Mouse (Mus musculus): ENCODE results near the gene Bcl9. TPM values are rescaled to one million over a fixed set of nuclear protein-coding genes. Genes with fewer than 3 reads are reported as not detected.

Bcl9 gene
- total RNA-seq, 2 experiments from 2014 or later, result 12.3 to 17.2 TPM

DNA sequence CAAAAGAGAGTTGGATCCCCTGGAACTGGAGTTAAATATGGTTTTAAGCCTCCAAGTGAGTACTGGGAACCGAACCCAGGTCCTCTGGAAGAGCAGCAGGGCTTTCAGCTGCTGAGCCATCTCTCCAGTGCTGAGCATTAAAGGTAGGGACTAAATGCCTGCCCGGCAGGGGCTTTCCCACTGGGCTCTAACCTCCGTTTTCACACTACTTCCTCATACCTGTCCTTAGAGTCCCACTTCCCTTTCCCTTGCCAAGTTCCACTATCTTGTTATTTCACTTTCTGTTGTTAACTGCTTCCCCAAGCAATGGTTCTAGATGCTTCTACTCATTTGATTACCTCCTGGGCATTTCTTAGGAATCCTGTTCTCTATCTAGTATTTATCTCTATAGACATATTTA lies 65.4 kb downstream of the Bcl9 start:
- DNase-seq, result no peak

DNA sequence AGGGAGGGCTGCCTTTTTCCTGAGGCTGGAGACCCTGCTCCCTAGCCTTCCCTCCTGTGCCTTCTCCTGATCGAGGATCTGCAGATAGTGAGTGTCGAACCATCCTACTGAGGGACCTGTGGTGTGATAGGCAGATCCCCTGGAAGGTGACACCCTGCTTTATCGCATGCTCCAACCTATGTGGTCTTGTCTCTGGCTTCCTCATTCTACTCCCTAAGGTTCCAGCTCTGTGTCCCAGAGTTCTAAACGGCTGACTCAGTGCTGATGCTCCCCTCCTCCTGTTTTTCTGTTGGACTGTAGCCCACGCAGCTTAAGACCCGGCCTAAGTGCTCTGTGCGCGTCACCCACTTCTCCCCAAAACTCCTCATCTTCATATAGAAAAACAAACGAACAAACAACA lies 65.9 kb downstream of the Bcl9 start:
- DNase-seq, result no peak

DNA sequence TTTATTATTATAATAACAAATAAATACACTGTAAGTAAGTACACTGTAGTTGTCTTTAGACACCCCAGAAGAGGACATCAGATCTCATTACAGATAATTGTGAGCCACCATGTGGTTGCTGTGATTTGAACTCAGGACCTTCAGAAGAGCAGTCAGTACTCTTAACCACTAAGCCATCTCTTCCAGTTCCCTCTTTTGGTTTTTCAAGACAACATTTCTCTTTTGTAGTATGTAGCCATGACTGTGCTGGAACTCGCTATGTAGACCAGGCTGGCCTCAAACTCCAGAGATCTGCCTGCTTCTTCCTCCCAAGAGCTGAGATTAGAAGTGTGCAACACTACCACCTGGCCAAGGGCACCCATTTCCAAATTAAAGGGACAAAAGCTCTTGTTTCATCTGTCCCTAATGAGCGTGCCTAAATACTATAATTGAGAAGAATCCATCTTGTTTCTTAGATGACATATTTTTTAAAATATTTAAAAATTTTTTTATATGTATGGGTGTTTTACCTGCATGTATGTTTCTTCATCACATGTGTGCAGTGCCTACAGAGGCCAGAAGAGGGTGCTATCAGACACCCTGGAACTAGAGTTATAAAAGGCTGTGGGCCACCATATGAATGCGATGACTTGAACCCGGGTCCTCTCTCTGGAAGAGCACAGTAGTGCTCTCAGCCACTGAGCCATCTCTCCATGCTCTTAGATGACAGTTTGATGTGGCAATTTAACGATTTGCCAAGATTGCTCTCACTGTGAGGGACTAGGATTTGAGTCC lies 66.9 kb downstream of the Bcl9 start:
- no peak for DNase-seq

DNA sequence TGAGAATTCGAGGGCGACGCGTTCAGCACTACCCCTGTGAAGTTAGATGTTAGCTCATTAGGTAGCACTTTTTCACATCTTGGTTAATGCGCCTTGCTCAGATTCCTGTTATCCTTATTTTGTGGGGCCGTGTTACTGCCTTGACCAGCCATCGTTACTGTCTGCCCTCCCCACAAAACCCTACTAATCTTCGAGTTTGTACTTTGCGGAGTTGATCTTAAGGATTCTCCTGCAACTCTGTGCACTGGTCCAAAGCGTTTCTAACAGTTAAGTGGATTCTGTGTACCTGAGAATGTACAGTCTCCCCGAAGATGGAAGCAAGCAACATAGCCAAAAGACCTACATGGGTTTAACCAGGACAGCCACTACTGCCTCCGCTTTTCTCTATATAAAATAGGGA lies 69.3 kb downstream of the Bcl9 start:
- DNase-seq, result no peak

DNA sequence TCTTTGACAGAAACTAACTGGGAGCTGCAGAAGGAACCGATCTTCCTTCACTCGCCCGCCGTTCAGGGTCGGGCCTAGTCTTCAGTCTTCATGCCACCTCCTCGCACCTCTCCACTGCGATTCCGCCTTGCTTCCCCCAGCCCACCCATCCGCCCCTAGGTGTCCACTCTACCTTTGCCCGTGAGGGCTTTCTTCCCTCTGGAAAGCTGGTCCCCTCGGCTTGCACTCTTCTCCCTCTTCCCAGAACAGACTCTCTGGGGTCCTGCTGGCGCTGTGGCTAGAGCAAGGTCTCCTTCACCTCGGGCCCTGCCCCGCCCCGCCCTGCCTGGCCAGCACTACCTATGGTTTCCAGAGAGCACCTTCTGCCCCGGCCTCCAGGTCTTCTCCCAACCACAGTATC lies 69.7 kb downstream of the Bcl9 start:
- DNase-seq, result peak; percentile 15 to 43

DNA sequence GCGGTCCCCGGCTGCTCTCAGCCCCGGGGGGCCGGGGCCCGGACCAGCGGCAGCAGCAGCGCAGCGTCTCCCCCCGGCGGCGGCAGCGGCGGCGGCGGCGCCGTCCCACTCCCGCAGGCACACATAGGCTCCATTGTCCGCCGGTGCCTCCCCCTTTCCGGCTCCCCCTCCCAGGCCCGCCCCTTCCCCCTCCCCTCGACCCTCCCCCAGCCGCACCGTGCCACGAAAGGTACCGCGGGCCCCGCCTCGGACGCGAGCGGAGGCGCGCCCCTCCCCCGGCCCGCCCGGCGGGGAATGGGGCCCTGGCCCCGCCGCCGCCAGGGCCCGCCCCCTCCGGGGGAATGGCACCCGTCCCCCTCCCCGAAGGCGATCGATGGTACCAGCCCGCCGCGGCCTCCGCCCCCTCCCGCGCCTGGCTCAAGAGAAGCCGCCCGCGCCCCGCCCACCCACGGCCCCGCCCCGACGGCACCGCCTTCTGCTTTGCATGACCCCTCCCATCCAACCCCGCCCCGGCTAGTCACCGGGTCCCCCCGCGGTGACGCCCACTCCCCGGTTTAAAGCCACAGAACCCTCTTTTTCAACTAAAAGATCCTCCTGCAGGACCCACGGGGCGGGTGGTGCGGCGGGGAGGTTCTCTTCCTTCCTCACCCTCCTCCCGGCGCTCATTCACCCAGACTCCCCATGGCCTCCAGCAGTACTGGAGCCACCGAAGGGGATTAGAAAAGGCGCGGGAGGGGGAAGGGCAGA lies 70.3 kb downstream of the Bcl9 start:
- DNase-seq, result peak; percentile 96 to 98

DNA sequence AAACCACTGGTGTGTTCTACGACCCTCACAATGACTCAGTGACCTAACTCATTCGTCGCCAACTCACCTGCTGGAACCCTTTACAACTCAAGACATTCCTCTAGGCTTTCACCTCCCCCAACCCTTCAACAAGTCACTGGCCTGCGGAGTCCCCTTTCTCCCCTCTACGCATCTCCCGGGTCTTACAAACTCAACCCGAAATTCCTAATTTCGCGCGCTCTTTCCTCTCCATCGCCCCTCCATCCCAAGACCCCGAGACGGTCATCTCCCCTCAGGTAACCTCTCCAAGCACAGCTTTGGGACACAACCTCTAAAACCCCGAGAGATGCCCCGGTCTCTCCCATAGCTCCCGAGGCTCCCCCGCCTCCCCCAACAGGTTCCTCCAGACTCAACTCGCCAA lies 71.0 kb downstream of the Bcl9 start:
- no peak for DNase-seq

DNA sequence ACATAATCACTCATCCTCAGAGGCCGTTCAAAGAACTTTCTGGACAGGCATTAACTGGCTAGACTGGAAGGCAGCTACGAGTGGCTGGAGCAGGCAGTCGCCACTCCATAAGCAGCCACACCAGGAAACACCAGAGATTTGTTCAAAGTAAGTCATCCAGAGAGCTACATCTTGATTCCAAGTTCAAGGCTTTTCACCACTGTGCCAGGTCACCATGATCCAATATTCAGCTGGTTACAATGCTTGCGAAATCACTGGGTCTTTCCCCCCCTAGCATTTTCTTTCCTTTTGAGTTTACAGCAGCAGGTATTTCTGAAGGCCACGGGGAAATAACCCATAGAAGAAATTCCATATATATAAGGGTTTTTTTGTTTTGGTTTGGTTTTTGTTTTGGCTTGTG lies 72.5 kb downstream of the Bcl9 start:
- DNase-seq, result no peak

DNA sequence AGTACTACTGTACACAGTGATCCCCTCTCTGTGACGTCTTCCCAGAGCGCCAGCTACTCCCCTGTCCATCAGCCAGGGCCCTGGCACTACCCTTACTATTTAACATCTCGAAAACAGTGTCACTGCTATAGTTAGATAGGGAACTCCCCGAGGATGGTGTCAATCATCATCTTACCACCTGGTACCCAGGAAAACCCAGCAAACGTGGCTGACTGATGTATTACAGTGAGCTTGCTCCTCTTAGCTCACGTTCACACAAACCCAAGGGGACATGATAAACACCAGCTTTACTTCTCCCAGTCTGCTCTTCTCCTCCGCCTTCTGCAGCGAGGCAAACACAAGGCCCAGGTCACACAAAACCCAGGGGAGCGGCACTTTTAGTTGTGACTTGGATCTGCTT lies 74.5 kb downstream of the Bcl9 start:
- DNase-seq, result no peak

DNA sequence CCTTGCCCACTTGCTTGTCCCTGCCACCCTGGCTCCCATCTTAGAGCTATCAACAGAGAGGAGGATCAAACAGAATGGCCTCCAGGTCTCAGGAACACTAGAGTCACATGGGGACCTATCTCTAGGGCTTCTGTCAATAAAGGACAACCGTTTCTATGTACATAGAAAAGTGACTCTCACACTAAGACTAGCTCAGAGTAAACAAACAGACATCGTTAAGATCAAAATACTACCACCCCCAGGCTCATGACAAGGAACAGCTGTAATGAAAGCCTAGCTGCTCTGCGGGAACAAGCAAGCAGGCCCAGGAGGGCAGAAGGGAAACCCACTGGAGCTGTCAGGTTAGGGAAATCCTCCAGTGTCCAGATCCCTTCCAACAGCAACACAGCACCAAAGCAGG lies 82.2 kb downstream of the Bcl9 start:
- no peak for DNase-seq

DNA sequence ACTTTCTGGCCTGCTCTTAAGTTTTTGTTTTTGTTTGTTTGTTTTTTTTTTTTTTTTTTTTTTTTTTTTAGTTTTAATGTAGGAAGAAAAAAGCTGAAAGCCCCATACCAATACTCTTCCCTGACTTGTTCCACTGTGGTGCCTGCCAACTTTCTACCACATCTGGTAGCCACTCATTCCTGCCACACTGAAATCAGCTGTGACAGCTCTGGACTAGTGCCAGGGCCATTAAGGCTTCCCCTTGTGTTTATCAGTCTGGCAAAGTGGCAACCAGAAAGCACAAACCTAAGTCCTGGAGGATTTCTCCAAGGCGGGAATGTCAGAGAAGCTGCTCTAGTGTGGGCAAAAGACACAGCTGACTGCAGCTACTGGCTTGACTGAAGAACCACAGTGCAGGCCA lies 83.3 kb downstream of the Bcl9 start:
- DNase-seq, result peak; percentile 35 to 45

DNA sequence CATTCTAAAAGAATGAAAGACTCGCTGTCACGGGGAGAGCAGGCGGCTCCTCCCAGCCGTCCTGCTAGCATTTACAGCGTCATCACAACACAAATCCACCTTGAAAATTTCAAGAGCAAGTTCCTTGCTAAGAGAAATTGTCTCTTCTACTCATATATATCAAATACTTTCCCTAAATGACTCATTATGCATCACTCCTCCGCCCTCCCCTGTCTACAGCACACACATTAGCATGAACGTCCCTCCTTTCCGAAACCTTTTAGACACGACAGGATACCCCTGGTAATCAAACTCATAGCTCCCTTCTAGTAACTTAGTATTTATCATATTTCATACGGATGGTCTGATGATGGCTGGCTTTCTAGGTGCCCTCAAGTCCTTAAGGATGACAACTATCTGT lies 83.8 kb downstream of the Bcl9 start:
- no peak for DNase-seq

DNA sequence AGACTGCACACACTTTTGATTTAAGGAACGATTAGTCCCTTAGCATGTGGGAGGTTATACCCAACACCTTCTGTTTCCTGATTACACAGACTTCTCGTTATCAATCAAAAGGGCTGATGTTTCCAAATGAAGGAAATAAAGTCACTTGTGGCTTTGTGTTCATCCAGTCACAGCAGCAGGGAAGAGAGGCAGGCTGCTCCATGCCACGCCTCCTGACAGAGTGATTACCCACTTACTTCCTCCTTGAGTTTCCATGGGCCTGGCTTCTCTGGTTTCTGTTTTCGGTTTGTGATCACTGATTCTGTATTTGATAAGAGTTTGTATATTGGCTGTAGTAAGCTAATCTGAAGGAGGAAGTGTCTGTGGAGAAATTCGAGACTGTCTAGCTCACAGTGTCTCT lies 86.5 kb downstream of the Bcl9 start:
- DNase-seq, result no peak

DNA sequence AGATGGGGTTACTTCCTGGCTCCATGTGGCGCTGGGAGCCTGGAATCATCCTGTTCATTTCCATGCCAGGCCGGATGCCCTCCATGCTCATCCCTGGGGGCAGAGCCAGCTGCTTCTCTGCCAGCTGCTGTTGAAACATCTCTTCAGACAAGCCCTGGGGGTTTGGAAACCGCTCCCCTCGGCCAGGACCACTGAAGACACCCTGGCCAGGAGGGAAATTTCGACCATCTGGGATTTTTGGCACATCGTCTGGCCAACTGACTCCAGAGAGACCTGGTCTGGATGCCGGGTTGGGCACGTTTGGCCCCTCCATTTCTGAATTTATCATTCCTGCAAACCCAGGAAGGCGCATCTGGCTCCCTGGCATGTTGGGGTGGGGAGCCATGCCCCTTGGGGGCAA lies 88.4 kb downstream of the Bcl9 start:
- no peak for DNase-seq

DNA sequence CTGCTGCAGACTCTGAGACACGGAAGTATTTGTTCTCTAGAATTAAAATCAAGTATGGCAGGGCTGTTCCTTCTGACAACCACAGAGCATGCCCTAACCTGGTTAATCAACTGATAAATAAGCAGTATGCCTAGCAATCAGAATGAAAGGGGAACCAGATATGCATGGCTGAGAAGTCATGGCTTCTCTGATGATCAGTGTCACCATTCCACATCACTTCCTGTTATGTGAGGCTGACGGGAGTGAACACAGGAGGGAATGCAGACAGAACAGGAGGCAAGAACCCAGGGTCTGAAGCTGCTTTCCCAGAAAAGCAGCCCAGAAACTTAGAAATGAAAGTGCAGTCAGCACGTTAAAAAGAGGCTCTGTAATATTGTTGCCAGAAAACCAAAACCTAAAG lies 91.2 kb downstream of the Bcl9 start:
- no peak for DNase-seq

DNA sequence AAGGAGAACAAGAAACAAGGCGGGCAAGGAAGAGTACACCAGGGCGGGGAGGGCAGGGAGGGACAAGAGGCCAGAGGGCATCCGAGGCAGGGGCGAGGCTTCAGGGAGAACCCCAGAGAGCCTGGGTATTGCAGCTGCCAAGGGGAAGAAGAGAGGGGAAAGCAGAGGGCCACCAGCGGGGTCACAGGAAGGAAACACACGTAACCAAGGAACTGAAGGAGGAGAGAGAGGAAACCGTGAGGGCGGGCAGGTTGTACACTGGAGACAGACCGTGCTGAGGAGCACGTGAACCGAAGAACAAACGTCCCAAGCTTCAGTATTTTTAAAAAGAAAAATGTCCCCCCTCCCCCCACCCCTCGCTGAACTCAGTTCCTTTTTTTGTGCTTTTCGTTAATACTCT lies 93.8 kb downstream of the Bcl9 start:
- no peak for DNase-seq

DNA sequence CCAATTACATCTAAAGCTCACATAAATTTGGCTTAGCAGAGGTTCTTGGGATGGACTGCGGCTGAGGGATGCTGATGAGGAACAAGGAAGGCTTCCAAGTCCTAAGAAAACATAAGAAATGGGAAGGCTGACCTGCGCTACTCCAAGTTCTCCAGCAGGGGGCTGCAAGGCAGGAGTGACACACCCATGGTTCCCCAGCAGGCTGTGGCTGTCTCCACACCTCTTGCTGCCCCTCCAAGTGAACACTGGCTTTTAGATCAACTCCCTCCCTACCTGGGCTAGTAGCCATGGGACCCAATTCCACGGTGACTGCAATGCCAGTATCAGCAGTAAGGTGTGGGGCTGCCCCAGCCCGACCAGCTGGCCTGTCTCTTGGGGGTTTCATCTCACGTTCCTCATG lies 95.8 kb downstream of the Bcl9 start:
- peak; percentile 57 to 75 for DNase-seq

DNA sequence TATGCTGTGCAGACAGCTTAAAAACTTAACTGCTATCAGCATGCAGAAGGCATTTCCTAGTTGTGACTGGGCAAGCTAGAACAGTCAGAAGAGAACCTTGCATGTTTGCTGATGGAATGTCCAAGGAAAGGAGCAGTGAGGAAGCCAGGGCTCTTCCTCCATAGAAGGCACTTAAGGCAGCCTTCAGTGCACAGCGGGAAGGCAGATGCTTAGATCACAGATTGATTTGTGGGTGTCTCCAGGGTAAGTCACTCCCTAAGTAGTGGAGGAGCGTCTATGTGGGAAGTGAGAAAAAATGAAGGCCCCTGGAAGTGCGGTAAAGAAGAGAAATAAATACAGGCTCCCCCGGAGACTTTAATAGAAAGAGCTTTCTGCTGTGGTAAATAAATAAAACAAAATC lies 98.5 kb downstream of the Bcl9 start:
- DNase-seq, result no peak

DNA sequence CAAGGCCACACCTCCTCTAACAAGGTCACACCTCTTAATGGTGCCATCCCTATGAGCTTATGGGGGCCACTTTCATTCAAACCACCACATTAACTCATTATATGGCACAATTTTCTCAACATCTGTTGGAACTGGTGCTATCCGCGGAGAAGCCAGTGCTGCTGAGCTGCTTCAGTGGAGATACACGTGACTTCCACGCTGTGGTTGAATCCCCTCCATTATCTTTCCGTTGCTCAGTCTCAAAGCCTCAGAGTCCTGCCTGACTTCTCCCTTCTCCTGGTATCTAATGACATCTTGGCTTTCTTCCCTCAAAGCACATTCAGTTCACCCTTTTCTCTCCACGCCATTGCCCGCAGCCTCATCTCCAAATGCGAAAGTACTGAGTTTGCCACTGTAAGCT lies 101.1 kb downstream of the Bcl9 start:
- no peak for DNase-seq

DNA sequence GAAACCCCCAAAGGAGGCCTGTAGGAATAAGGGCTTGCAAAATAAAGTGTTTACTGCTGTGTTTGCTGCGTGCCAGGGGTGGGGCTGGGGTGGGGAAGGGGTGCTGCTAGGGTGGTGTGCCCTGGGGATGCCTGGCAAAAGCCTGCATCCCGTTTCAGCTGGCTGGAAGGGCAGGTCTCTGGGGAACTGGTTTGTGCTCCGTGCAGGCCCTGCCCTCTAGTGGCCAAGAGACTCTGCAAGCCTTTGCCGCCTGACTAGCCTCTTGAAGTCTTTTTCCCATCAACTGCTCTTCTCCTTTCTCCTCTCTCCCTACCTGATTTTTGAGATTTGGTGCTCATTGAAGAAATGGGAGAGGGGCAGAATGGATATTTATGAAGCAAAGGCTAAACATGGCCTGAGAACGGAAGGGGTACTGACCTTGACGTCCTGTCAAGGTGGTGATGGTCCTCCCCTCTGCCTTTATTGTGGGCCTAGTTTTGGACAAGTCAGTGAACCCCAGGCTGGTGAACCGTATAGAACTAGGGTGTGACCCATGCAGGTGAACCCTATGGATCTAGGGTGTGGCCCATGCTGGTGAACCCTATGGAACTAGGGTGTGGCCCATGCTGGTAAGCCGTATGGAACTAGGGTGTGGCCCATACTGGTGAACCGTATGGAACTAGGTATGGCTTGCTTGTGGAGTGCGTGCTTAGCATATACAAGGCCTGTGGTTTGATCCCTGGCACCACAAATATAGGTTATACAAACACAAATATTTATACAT lies 112.4 kb downstream of the Bcl9 start:
- DNase-seq, result peak; percentile 69 to 84

DNA sequence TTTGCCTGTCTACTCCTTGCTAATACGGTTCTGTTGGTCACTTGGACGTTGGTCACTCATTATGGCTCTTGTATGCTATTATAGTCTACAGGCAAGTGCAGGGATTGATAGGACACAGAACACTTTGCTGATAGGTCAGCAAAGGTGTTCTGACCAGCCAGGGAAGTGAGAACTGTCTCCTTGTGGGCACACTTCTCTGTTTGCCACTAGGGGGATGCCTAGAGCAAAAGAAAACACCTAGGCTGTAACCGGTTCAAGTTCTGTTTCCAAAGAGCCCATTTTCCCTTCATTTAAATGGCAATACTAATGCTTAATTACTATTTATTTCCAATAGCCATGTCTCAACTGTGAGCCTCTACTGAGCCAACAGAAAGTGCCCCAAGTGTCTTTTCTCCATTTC lies 113.9 kb downstream of the Bcl9 start:
- DNase-seq, result no peak

DNA sequence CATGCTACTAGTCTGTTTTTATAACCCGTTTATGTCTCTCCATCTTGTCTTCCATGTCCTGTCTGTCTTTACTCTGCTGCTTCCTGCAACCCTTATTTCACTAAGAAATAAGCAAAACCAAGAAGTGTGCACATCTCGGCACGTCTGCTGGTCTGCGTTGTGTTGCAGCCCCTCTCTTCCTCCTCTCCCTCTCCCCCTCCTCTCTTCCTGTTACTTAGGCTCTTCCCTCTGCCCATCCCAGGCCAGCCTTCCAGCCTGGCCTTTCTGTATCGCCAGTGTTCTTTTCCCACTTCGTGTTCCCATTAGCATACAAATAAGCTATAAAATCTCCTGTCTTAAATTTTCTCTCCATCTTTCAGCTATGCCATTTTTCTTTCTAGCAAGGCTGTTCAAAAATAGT lies 117.2 kb downstream of the Bcl9 start:
- no peak for DNase-seq

DNA sequence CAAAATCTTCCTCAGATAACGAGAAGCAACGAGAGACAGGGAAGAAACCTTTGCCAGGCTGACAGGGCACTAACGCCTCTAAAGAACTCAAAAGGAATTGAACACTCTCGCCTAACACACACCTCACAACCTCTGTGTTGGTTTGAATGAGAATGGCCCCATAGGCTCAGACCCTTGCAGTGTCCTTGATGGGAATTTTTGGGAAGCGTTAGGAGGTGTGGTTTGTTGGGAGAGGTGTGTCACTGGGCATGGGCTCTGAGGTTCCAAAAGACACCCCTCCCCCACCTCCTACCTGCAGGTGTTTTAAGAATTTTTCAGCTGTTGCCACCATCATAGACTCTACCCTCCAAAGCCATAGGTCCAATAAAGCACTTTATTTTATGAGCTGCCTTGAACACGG lies 118.8 kb downstream of the Bcl9 start:
- no peak for DNase-seq
